Mouse (Mus musculus): ENCODE measurements around the gene Zfp819.
A peak's percentile ranks its signal among the peaks of the same experiment; 100 is the strongest.

The Zfp819 gene

DNA sequence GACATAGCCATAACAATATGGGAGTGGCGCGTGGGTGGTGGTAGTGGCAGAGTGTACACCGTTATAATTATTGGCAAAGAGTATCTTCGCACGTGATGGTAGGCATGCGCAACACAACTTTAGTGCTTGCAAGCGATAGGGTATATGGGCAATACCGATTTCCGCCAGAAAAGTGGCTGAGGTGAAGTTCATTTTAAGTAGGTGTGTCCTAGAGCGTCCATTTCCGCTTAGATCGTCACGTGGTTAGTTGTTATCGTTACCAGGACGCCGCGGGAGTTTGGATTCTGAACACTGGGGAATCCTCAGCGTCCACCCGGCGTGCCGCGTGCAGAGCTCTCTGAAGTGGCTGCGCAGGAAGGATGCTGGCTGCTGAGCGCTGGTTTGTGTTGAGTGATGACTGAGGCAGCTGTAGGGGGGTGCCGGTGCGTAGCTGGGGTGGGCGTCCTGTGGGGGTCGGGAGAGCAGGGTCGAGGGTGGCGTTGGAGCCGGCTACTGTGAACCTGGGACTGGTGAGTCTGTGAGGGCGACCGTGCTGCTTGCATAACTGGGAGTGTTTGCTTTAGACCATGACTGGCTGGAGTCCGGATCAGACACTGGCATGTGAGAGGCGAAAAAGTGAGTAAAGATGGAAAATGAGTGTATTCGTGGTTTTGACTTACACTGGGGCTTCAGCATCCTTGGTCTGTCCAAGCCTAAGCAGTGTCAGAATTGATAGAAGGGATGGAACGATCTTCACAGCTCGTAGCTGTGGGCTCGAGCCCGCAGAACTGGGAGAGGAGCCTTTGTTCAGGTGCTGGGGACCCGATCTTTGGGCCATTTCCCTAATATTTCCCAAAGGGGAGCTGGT, at the start of gene Zfp819:
Zfp819 (plus strand) TSS at position 274 of the 847 bp plus-strand sequence.
- peak; percentile 89 for DNase-seq

DNA sequence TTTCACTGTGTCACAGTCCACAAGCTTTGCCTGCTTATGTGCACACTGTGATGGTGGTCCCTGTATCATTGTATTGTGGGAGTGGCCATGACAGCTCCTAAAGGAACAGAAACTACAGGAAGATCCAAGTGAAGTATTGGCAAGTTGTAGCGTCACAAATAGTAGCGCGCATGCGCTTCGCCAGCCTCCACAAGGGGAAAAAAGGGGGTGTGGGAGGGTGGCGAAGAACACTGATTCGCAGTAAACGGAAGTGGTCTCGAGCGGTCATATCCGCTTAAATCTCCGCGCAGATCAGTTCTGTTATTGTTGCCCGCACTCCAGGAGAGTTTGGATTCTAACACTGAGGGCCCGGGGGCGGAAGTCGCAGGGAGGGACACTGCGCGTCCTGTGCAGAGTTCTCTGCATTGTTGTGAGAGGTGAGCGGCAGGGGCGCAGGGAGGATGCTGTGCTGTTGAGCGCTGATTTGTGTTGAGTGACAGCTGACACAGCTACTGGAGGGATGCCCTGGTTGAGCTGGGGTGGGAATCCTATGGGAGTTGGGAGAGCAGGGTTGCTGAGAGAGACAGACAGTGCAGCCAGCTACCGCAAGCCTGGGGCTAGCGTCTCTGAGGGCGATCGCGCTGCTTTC, 44.8 kb upstream of the Zfp819 start, which contains the start of gene Zfp658:
Zfp658 (plus strand) TSS at position 251 of the 628 bp plus-strand sequence.
- peak; percentile 94 for DNase-seq

DNA sequence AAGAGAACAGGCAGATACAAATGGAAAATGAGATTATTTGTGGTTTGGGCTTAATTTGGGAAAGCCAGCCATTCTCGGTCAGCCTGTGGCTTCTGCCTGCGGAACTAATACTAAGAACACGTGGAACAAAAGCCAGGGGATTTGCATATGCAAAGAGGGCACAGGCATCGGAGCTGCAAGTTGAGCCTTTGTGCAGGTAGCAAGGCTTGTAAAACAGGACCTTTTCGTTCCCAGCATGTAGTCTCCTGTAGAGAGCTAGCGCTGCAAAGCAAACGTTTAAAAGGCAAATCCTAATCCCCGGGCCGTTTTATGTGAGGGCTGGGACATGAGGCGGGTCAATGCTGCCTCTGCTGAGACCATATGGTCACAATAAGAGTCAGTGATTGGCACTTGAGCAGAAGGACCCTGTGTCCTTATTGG, 44.3 kb upstream of the Zfp819 start:
- peak; percentile 52 for DNase-seq

DNA sequence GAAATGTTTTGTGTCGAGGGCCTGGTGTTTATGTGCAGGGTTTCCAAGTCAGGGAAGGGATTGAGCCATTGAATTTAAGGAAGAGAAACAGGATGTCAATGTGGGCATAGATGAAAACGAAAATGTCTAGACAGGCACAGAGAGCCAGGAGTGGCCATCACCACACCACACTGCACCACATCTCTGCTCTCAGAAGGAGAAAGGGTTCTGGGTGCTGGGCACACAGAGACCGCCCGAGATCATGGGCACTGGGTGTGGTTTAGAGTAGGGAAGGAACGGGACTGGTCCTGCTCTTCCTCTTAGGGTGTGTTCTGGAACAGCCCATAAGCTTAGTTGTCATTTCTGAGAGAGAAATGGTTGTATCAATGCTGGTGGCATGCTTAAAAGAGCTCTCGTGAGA, 43.7 kb upstream of the Zfp819 start:
- DNase-seq = no peak

DNA sequence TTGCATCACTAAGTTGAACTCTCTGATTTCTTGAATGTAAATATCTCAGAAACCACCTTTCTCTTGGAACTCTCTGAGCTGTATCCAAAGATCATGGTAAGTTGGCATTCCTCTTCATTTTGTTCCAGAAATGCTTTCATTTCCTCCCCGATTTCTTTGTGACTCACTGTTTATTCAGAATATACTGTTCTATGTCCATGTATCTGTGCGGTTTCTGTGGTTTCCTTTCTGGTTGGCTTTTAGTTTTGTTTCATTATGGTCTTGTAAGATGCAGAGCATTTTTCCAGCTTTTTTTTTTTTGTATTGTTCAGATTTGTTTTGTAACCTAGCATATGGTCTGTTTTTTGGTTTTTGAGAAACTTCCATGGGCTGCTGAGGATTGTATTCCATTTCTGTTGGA, 35.8 kb upstream of the Zfp819 start:
- DNase-seq = no peak

DNA sequence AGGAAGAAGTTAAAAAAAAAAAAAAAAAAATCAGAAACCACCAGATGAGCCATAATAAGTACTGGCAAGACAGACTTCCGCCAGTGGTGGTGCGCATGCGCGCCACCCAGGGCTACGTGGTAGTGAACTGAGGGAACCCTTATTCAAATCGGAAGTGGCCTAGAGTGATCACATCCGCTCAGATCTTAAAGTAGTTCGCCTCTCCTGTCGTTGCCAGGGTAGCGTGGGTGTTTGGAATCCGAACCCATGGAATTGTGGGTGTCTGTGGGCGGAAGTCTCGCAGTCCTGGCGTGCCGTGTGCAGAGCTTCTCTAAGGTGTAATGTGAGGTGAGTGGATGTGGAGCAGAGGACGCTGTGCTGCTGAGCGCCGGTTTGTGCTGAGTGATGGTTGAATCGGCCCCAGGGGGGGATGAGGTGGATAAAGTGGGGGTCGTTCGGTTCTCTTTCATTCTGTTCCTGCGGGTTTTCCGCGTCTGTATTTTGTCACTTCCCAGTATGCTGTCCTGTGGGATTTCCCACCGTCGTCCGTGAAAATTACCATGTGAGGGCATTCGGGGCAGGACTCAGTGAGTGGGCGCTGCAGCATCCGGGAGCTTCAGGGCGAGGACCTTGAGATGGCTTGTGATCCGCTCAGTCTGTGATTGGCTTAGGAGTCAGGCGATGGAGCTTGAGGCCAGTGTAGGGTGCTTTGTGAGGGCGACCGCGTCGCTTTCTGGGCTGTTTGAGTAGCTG, 27.4 kb upstream of the Zfp819 start, which contains the start of gene Zfp719:
Zfp719 (plus strand) TSS at position 171 of the 732 bp plus-strand sequence.
- DNase-seq = peak; percentile 94

DNA sequence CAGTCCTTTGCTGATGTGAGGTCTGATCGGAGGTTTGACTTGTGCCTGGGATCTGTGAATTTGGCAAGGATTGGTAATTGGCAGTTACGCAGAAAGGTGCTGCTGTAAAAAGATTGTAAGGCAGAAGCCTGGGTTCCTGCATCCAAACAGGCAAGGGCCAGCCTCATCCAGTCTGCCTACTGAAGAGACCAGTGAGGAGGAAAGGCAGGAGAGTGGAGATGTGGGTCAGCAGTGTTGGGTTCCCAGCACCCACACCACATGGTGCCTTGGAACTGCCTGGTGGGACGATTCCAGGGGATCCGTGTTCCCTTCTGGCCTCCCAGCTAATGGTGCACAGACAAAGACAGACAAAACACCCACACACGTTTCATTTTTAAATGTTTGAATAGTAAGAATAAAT, 26.4 kb upstream of the Zfp819 start:
- no peak for DNase-seq

DNA sequence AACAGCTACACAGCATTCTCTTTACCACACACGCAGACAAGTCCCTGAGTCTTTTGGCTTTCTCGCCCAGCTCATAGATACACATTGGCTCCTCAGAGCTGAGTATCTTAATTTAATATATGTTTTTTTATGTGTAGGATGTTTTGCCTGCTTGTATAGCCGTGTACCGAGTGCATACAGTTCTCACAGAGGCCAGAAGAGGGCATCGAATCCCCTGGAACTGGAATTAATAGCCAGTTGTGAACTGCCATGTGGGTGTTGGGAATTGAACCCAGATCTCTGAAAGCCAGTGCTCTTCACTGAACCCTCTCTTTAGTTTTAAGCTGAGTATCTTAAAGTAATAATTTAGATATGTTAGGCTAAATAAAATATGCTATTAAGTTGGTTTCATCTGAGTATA, 22.2 kb upstream of the Zfp819 start:
- DNase-seq = no peak

DNA sequence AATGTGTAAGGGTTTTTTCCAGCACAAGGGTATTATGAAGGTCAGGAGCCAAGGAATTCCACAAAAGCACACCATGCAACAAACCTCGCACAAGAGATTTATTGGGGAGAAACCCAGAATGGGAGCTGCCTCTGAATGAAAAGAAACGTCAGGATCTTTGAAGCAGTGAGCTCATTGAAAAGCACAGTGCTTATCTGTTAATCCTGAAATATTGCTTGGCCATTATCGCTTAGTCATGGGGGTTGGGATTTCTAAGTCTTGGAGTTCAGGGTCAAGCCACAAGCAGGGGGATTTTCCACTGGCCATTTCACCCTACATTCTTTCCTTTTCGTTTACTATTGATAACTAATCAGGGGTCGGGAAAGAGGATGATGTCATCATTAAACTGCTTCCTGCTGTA, 5.1 kb upstream of the Zfp819 start:
- DNase-seq = peak; percentile 37

DNA sequence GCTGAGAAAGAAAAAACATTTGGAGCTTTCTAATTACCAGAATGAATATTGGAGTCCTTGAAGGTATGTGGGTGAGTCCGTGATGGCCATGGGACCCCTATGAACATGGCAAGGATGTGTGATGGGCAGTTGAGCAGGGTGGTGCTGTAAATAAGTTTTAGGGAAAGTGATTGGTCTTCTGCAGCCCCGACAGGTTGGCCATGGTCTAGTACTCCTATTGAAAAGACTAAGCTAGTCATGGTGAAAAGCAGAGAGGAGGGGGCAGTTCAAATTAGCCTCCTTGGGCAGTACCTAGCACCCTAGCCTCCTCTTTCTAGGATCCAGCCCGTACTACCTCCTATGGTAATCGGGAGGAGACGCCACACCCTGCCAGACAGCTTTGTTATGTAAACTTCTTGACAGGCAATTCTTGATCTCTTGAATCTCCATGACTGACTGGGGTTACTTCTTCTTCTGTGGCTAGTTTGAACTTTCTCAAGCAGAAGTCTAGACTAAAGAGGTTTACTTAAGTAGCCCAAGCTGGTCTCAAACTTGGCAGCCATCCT, 846 bp downstream of the Zfp819 start:
- DNase-seq = no peak

DNA sequence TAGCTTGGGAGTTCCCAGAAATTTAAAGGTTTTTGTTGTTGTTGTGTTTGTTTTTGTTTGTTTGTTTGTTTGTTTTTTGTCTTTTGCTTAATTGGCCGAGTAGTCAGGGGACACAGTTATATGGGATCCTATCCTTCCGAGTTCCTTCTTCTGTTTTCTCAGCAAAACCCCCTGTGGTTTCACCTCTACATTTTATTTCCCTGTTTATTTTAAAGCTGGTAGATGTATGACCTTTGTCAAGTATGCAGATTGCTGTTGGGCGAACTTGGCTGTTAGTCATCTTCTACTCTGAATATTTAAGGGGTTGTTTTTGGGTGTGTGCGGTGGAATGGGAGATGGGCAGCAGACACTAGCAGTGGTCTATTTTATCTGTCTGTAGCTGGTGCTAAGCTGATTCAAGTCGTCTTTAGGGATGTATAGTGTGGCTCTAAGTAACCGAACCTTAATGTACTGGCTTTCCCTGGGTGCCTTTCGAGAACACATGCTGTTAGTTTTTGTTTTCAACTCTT, 1.4 kb downstream of the Zfp819 start:
- no peak for DNase-seq

DNA sequence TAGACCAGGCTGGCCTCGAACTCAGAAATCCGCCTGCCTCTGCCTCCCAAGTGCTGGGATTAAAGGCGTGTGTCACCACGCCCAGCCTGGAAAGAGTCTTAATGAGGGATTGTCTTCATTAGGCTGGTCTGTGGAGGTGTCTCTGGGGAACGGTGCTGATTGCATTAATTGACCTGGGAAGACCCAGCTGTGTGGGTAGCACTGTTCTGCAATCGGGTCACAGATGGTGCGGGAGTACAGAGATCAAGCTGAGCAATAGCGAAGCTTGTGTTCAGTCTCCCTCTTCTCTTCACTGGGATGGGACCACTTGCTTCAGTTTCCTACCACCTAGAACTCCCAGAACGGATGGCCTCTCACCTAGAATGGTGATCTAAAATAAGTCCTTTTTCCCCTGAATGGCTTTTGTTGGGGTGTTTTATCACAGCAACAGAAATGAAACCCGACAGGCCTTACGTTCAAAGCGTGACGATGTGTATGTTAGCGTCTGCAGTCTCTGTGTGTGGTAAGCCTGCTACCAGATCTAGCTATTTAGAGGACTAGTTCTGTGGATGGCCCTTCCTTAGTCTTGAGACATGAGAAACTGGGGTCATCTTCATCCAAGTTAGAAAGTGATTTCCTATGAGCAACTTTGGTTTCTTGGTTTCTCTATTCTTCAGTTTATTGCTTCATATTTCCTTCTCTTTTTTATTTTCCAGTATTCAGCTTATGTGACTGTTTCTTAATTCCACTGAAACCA, 7.0 kb downstream of the Zfp819 start:
- DNase-seq = no peak

DNA sequence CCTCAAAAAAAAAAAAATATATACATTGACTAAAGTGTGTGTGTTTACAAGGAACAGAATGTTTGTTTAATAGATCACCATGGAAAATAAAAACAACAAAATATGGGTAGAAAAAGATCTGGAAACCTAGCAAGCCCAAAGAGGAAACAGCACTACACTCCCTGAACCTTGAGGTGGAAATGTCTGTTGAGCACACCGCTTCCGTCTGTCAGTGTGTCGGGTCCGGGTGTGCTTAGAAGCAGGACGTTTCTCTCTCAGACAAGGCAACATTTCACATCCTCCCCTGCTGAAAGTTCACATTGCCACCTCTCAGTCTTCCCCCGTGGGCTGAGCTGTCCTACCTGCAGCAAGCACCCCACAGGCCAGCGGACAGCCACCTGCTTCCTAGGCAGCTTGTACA, 16.0 kb downstream of the Zfp819 start:
- no peak for DNase-seq

DNA sequence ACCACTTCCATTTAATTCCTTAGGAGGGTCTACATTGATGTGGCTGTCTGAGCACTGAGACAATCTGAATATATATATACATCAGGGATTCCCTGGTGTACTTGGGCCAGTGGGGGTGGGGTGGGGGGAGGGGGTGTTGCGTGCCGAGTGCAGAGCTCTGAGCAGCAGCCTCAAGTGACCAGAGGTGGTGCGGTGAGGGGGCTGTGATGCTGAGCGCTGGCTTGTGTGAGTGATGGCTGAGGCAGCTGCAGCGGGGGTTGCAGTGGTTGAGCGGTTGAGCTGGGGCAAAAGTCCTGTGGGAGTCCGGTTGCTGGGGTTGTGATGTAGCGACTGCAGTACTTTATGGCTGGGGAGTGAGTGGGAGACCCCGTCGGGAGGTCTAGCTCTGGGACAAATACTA, 16.9 kb downstream of the Zfp819 start:
- peak; percentile 39 for DNase-seq

DNA sequence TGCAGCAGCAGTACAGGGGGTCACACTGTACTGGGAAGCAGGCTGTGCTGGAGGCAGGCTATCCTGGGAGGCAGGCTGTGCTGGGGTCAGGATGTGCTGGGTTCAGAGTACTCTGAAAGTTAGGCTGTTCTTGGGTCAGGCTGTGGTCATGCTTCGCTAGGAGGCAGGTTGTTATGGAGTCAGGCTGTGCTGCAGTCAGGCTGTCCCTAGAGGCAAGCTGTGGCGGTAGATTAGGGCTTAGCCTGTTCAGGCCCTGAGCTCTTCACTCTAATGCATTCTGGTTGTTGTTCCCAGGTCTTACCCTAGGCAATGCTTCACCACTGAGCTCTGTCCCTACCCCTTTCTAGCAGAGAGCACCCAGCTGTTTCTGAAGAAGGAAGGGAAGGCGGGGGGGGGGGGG, 18.1 kb downstream of the Zfp819 start:
- DNase-seq = no peak

DNA sequence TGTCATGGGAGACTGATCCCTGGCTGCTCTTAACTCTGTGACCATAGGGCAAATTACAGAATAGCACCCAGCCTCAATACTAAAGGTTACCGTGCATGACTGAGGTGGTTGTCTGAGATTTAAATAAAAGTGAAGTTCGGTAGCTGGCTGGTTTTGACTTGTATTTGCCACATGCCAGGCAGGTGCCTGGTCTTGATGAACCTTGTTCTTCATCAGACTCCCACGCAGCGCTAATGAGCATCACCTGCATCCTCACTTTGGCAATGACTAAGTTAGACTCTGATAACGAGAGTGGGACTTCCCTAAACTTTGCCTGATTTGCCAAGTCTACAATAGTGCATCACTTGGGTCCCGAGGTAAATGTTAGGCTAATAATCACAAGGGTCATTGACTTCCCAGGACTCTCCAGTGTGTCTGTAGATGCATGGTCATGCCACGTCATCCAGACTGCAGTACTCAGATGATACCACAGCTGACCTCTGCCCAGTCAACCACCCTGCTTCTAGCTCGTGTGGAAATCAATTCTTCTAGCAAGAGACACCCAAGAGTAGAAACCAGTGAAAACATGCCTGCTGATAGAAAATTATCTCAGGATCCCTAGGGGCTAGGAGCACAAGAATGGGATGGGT, 18.9 kb downstream of the Zfp819 start:
- no peak for DNase-seq

DNA sequence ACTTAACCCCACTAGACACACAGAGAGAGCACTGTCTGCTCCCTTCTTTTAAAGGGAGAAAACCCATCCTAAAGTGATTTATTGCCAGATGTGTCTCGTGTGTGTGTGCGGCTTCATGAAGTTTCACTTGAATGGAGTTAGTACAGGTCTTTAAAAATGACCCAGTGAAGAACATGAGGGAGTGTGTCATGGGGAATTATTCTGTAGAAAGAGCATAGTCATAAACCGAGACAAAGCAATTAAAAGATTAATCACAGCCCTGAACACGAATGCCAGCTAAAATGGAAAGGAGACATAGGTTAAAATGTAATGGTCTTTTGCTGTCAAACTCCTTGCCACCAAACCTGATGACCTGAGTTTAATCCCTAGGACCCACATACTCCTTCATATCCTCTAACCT, 27.0 kb downstream of the Zfp819 start:
- no peak for DNase-seq

DNA sequence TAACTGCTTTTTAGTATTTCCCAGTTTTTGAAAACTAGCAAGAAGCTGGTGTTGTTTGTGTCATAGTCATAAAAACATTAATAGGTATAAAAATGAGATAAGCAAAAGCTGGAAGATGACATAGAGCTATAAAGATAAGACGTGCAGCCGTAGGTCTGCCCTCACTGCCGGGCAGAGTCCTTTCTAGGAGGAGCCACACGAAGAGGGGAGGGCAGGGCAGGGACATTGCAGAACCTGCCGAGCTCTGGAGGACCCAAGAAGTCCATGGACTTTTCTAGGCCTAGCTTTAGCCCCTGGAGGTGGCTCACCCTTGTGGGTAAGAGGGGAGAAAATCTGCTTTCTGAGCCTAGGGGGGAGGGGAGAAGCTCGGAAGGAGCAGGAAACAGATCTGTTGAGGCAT, 27.5 kb downstream of the Zfp819 start, which contains the start of gene Ceacam18:
Ceacam18 (plus strand) TSS at position 208 of the 400 bp plus-strand sequence.
- DNase-seq = no peak

DNA sequence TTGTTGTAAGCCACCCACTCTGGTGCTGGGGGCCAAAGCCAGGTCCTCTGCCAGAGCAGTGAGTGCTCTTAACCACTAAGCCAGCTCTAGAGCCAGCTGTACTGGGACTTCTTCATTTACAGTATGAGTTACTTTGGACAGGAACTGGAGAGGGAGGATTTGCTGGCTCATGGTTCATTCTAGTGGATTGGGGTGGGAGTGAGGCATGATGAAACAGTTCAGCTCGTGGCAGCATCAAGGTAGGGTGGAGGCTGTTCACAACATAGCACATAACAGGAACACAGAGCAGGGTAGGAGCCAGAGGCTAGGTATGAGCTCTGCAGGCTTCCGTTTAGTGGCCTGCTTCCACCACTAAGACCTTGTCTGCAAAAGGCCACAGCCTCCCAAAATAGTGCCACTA, 29.2 kb downstream of the Zfp819 start:
- no peak for DNase-seq

DNA sequence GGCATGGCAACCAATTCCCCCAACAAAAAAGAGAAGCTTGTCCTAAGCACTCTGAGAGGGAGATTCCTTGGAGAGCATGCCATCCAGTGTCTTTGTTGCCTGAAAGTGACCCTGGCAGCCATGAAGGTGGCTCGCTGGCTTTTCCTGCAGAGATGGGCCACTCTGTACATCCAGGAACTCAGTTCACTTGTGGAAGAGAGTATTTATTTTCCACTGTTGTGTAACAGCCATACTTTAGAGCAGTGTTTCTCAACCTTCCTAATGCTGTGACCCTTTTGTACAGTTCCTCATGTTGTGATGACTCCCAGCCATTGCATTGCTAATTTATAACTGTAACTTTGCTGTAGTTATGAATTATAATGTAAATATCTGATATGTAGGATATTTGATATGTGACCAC, 30.1 kb downstream of the Zfp819 start:
- no peak for DNase-seq

DNA sequence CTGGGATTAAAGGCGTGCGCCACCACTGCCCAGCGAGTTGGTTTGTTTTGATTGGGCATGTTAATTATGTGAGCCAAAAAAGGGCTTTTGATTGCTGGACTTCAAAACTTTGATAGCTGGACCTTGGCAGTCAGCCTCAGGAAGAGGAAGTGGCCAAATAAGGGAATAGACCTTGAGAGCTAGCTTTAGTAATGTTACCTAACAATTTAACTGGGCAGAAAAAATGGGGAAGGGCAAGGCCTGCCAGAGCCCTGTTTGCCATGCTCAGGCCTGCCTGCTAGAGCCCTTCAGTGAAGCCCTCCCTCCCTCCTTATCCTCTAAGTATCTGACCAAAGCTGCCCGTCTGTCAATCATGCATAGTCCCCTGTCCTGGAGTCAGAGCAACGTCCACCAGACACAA, 35.6 kb downstream of the Zfp819 start:
- DNase-seq = no peak
